Mouse (Mus musculus) gastrocnemius, postnatal 14 days (tissue): ENCODE measurements around the gene Gimap9. TPM values are rescaled to one million over a fixed set of nuclear protein-coding genes. Genes with fewer than 3 reads are reported as not detected.
"Not testable (repeated sequence)": the region's sequence is repeated elsewhere in the genome, so short reads cannot be mapped to it uniquely, and the experiment has no call there.

Experiments used
- DNase-seq: peaks from one replicate; pipeline ENCODE4 v3.0.0; 2021; ENCODE audit warnings: mixed read lengths
- intact Hi-C: fragments of 180-260 bp; cut with DNase I; formaldehyde crosslinking; loops from one replicate; pipeline ENCODE4 v1.15.1; 2025; ENCODE audit warnings: low total_unique reads
- total RNA-seq, 2 experiments: library from RNA; stranded (reverse); gene quantifications; 2 replicates each; pipeline ENCODE4 v1.2.3; 2021

Gene Gimap9
- total RNA-seq, 2 experiments from 2014 or later, result 1.6 to 2.2 TPM

DNA sequence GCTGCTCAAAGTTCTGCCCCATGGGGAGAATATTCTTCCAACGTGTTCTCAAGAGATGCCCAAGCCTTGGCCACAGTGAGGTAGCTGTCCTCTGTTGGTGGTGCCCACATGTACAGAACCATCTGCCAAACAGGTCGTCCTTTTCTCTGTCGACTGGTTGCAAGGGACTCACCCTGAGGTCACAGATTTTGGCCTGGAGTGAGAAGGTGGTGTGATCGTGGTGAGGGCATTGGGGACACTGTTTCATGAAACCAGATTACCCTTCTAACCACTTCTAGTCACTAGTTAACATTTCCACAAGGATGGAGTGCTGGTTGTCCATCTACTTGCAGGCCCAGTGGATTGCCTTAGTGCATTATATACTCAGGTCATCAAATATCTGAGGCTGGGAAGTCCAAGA, 27.1 kb upstream of the Gimap9 start:
- intact Hi-C loops, result loop anchor here (5.0 to 10.0 kb wide), 2 partner anchors 124 to 474 kb away; partner anchors contain the start of gene Gimap3
- DNase-seq, result no peak

DNA sequence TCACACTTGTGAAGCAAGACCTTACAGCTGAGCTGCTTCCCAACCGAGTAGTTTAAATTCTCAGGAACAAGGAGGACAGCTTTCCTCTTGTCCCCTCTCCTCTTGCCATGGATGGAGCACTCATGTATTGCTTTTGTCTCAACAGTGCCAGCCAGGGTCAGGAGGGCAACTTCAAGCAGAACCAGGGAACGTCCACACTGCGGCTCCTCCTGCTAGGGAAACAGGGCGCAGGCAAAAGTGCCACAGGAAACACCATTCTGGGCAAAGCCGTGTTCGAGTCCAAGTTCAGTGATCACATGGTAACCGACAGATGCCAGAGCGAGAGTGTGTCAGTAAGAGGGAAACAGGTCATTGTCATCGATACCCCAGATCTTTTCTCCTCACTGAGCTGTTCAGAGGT, 25.9 kb upstream of the Gimap9 start:
- intact Hi-C loops, result loop anchor here (2.0 kb wide), 1 partner anchor 55 kb away; no protein-coding TSS in a partner anchor
- no peak for DNase-seq

DNA sequence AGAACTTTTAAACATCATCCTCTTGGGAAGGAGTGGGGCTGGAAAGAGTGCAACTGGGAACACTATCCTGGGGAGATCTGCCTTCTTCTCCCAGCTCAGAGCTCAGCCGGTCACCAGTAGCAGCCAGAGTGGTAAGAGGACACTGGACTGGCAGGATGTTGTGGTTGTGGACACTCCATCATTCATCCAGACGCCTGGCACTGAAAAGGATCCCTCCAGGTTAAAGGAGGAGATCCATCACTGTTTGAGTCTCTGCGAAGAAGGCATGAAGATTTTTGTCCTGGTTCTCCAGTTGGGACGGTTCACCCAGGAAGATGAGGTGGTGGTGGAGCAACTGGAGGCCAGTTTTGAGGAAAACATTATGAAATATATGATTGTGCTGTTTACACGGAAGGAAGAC, 17.2 kb upstream of the Gimap9 start:
- no peak for DNase-seq
- intact Hi-C loops, result no loop called here

DNA sequence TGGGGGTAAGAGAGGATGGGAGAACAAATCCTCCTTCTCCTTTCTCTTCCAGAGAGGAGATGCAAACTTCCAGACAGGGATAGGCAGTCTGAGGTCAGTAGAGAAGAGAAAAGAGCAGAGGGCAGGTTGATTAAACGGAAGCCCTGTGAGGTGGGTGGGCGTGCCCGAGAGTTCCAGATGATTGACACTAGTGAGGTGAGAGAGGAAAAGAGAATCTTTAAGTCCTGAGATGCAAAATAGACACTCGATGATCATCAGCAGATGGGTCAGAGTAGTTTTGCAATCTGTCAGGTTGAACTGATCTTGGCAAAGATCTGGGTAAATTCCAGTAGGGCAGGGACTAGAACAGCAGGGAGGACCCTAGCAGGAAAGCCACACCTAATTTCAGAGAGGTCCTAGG, 11.2 kb upstream of the Gimap9 start:
- intact Hi-C loops, result no loop called here
- DNase-seq, result no peak

DNA sequence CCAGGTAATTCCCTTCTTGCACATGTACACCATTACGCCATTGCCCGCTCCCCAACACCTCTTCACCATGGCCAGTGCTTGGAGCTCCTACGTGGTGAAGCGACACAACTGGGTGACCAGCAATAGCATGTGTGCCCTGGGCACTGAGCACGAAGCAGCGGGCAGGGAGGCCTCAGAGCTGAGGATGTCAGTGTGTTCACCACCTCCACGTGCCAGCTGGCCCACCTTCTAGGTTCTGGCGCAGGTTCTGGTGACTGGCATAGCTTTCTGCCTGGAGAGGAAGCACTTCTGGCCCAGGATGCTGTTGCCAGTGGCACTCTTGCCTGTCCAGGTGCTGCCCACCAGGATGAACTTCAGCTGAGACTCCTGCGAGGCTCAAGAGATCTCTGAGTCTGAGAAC, 10.5 kb upstream of the Gimap9 start:
- intact Hi-C loops, result no loop called here

DNA sequence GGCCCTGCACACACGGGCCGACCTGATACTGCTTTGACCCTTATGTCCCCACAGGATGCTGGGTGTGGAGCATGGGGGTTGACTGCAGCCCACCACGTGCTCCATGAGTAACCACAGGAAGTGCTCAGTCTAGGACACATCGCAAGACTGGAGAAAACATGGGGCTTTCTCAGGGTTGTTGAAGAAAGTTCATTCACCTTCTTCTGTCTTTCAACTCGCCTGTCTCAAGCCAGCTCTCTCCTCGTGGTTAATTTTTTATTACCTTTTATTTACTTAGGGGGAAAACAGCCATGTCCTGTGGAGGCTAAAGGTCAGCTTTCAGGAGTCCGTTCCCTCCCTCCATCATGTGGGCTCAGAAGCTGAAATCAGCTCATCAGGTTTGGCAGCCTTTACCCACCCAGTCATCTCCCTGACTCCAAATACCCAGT, 9.8 kb upstream of the Gimap9 start:
- no peak for DNase-seq
- intact Hi-C loops, result no loop called here

More for the DNA sequence above, 10.5 kb upstream of the Gimap9 start:
- DNase-seq, result no peak

DNA sequence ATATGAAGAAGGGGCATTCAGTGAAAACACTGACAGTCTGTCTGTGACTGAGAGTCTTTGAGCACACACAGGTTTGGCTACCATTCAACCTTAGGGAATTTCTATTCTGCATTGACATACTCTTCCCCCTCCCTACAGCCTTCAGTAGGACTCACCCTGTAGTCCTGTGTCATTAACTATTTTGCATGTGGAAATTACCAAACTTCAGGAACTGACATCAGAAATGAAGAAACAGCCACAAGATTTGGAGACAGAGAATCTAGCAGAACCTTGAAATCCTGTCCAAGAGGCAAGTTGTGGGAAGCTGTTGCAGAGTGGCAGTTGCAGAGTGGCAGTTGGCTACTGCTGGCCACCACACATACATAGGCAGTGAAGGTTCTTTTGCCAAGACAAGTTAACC, 7.9 kb upstream of the Gimap9 start:
- intact Hi-C loops, result no loop called here
- no peak for DNase-seq

DNA sequence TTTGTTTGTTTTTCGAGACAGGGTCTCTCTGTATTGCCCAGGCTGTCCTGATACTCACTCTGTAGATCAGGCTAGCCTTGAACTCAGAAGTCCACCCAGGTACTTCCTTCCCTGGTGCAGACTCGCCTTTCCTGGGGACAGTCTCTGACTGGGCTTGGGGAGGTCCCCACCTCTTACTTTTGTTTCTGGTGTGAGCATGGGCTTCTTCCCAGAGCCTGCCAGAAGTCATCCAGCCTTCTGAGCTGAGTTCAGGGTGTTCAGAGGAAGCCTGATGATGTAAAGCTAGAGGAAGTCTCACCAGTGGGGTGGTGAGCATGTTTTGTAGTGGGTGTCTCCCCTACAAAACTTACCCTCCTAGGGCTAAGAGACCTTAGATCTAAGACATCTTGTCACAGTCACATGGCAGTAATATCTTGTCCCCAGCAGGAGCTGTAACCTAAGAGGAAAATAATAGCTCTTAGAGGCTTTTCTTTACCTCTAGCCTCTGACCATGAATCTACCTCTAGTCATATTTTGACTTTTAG, 6.4 kb upstream of the Gimap9 start:
- no peak for DNase-seq
- intact Hi-C loops, result no loop called here

DNA sequence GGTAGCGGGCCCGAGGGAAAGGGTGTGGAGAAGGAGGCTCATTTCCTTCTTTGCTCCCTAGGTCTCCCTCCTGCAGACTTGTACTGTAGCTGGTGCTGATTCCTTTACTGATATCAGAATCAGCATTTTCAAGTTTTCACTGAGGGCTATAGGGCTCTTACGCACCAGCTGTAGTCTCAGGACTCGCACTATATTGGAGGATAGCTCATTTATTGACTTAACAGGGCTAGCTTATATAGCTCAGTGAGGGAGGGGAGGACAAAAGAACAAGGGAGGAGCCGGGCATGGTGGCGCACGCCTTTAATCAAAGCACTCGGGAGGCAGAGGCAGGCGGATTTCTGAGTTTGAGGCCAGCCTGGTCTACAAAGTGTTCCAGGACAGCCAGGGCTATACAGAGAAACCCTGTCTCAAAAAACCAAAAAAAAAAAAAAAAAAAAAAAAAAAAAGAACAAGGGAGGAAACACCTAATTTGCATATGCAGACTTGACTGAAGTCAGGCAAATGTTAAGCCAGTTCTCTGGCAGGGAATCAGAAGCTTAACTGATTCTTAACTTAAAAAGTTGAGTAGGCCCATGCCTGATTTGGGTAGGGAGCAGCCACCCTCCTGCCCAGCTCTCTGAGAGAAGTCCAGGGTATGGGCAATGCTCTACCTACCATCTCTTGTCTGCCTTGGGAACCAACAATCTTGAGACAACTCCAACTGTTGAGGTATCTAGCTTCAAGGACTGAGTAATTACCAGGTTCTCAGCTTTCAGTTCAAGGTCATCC, 1.5 kb upstream of the Gimap9 start:
- no peak for DNase-seq
- intact Hi-C loops, result no loop called here

DNA sequence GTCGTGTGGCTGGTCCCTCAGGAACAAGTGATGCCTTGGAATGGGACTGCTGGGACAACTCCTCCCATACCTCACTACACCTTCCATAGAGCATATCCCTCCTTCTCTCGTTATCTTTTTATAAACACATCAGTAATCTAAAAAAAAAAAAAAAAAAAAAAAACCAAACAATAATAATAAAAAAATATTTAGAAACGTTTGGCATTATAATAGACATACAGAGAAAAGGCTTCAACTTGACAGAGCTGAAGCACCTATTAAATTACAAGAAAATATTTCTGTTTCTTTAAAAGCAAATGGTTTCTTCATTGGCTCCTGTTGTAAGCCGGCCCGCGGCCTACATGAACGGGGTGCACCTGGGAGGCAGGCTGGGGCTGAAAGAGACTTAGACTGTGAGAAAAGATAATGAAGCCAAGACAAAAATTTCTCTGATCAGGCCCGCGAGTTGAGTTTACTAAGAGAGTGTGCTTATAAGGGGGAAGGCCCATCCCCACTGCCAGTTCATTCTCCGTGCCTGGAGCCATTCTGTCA, 464 bp upstream of the Gimap9 start:
- intact Hi-C loops, result no loop called here
- no peak for DNase-seq

DNA sequence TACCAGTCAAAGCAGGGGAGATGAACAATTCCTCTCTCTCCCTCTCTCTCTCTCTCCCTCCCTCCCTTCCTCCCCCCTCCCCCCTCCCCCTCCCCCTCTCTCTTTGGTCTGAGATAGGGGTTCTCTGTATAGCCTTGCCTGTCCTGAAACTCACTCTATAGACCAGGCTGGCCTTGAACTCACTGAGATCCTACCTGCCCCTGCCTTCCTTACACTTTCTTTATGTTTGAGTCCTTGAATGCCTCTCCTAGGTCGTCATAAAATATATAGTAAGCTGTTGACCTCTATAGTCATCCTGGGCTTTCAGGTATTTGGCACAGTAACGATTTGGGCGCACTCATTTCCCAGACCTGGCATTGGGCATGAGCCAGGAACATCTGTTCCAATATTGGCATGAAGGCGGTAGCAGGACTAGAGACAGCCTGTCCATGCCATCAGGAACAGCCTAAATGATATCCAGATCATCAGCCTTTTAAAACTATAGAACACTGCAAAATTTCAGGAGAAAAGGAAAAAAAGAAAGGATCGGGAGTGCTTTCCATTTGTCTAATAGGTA, 1.0 kb downstream of the Gimap9 start:
- intact Hi-C loops, result no loop called here
- DNase-seq, result no peak

DNA sequence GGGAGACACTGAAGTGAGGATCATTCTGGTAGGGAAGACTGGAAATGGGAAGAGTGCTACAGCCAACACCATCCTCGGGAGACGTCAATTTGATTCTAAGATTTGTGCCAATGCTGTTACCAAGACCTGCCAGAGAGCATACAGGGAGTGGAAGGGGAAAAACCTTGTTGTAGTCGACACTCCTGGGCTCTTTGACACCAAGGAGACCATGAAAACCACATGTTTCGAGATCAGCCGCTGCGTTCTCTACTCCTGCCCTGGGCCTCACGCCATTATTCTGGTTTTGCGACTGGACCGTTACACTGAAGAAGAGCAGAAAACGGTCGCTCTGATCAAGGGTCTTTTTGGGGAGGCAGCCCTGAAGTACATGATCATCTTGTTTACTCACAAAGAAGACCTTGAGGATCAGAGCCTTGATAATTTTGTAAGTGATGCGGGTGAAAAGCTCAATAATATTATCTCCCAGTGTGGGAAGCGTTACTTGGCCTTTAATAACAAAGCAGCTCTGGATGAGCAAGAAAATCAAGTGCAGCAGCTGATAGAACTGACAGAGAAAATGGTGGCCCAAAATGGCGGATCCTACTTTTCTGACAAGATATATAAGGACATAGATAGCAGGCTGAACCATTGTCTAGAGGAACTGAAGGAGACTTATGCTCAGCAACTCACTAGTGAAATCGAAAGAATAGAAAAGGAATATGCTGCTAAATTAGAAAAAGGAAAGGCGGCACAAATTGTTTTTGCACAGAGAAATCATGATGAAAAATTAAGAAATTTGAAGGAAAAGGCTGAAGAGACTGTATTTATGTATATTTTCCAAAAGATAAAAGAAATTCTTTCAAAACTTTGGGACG, 1.8 kb downstream of the Gimap9 start:
- DNase-seq, result no peak
- intact Hi-C loops, result no loop called here

DNA sequence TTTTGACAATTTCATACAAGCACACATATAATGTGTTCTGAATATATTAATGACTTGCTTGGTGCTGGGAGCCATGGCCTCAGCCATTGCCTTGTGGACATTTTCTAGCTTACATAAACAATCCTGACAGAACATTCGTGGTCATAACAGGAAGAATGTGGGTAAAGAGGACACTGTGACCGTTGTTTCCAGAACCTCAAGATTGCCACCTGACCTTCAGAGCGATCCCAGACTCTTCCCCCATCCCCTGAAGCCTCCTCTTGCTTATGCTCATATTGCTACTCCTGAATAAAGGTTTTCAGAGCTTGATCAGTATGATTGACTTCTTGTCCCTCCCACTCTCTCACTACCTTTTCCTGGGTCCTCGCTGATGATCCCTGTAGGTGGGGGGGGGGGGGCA, 2.5 kb downstream of the Gimap9 start:
- intact Hi-C loops, result no loop called here

DNA sequence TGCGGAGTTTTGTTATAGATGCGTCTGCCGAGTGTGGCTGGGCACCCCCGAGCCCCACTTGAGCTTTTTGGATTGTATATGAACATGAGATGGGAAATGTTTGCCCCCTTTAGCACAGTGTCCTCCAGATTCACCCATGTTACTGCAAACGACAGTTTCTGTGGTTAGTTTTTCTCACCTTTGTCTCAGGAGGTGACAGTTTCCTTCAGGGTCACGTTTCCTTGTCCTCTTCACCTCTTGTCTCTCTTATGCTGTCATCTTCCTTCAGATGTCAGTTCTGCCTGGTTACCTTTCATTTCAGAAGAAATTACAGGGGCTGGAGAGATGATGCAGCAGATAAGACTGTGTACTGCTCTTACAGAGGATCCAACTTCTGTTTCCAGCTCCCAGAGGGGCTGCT, 3.8 kb downstream of the Gimap9 start:
- intact Hi-C loops, result no loop called here
- DNase-seq, result no peak

More for the DNA sequence above, 2.5 kb downstream of the Gimap9 start:
- DNase-seq, result no peak

DNA sequence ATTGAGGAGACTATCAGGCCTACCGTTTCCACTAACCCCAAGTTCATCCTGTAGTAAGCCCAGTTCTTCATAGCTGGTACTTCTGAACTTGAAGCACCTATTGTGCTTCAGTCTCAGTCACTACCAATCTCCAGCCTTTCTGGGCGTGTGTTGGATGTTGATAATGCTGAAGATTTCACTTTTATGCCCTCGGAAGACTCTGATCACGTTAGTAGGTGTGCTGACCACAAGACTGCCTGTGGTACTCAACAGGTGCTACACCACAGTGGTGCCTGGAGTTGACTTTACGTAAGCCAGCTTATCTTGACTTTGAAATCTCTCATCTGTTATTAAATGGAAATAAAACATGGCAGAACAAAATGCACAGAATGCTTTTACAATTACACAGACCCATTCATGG, 4.5 kb downstream of the Gimap9 start:
- DNase-seq, result no peak
- intact Hi-C loops, result no loop called here

DNA sequence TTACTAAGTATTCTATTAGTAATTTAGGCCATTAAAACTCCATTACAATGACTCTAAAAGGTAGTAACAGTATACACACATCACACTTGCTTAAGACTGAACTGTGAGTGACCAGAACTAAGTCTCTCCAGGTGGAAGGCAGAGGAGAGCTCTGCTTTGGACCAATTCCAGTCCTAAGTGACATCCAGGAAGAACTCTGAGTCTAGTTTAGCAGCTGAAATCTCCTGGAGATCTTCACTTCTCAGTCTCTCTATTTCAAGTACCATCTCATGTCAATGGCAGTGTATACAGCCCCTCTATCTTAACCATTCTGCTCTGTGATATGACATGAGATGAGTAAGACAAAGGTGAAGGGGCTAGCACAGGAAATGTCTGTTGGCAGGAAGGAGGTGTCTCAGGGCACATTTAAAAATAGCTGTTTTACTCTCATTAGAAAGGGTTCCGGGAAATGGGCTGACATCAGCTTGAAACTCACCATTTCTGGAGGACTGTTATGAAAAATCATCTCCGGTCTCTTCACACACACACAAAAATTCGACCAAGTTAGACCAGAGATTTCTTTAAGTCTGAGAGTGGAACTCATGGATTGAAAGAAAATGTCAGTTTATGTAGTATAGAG, 5.7 kb downstream of the Gimap9 start:
- no peak for DNase-seq
- intact Hi-C loops, result no loop called here

DNA sequence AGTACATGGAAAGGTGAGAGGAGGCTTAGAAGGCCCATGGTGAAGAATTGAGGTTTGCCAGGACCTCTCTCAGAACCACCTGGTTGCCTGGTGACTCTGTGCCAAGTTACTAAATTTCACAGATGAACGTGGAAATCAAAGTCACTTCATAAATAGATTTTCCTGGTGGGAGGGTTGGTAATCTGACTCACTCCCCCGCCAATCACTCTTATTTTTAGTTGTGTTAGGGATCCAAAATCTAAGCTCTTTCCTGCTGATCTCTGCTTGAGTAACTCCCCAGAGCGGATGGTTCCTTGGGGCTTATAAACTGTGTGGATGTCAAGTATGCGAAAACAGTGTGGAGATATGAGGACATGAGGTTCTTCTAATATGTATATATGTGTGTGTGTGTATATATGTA, 6.3 kb downstream of the Gimap9 start:
- DNase-seq, result no peak
- intact Hi-C loops, result no loop called here

DNA sequence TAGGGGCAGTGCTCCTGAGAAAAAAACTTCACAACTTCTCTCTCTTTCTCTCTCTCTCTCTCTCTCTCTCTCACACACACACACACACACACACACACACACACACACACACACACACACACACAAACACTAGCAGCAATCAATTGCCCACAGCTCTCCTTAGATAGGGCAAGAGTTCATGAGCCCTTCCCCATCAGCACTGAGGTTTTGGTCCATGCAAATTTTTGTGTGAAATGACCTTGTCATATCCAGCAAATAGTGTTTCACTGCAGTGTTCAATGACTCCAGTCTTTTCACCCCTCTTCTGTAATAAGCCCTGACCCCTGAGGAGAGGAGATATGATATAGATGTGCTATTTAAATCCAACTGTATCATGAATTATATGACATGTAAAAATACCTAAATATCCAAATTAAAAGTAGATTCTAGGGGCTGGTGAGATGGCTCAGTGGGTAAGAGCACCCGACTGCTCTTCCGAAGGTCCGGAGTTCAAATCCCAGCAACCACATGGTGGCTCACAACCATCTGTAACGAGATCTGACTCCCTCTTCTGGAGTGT, 7.4 kb downstream of the Gimap9 start:
- intact Hi-C loops, DNase-seq: not testable (repeated sequence)

DNA sequence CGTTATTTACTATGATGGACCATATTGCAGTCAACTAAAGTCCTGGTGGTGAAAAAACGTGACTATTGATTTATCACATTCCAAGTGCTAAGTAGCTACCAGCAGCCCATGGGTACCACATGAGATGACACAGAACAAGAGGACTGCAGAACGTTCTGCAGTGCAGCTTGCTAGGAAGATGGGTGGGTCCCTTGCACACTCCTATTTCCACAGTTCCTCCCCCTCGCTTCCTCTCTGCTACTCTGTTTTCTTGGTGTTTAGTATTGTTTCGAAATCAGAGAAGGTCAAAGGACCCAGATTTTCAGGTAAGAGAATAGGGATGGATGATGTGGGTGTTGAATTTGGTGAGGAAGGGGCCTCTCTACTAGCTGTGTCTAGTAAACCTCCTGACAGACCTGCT, 8.4 kb downstream of the Gimap9 start, which contains the start of gene Gimap4:
Gene Gimap4, plus strand, starts transcription at position 231 of the 400 bp plus-strand sequence.
- intact Hi-C loops, result no loop called here
- no peak for DNase-seq
